Mouse (Mus musculus) effector memory CD4-positive, alpha-beta T cell, adult 7 months (primary cell): Measurements from ENCODE around the gene Rapgef4. TPM values are rescaled to one million over a fixed set of nuclear protein-coding genes. Genes with fewer than 3 reads are reported as not detected.

ENCODE experiments used
- polyA plus RNA-seq: library from polyadenylated mRNA; unstranded; fragments of 100-300 nt; shearing (Covaris generic); gene quantifications from one replicate; pipeline ENCODE4 v1.2.1, GENCODE M21; 2017

The Rapgef4 gene
- 11.1 TPM for polyA plus RNA-seq

GRCm38 (mm10) chr2:71980771-71981342 is at the start of gene Rapgef4:
Gene Rapgef4, plus strand, starts transcription at chr2:71981240.

GRCm38 (mm10) chr2:72285256-72285887 is 304.3 kb downstream of the Rapgef4 start, which contains the start of gene Map3k20:
Gene Map3k20, plus strand, starts transcription at chr2:72285637.

Other genes starting within 250 kb of the Rapgef4 start
- gene Itga6, start 235.6 kb upstream of the Rapgef4 start, polyA plus RNA-seq, result 64.8 TPM
- 74.1 TPM for gene Pdk1, start 108.0 kb upstream of the Rapgef4 start, polyA plus RNA-seq